Mouse (Mus musculus) intestine, embryonic 14.5 days (tissue): ENCODE data around the gene Dnajc12. TPM values are rescaled to one million over a fixed set of nuclear protein-coding genes. Genes with fewer than 3 reads are reported as not detected.
A peak's percentile ranks its signal among the peaks of the same experiment; 100 is the strongest.

ENCODE experiments used
- ATAC-seq: fragments of 200-750 bp; cut with Nextera tagmentation; replicated peaks from 2 replicates; pipeline ENCODE4 v1.8.0; 2017; ENCODE audit warnings: low read depth, moderate number of reproducible peaks, moderate TSS enrichment, moderate library complexity; ENCODE audit not compliant: low FRiP score, low TSS enrichment
- DNase-seq: peaks from one replicate; pipeline ENCODE4 v3.0.0-alpha.2; 2018; ENCODE audit warnings: low spot score
- H3K27ac ChIP-seq: fragments of 300-500 bp; sonication (generic); 2 replicates; pipeline ENCODE4 v1.5.1; 2014; ENCODE audit warnings: low read depth, mild to moderate bottlenecking, control low read depth
- H3K27me3 ChIP-seq: fragments of 300-500 bp; sonication (generic); replicated peaks from 2 replicates; pipeline ENCODE4 v1.6.1; 2014; ENCODE audit warnings: low read length, control low read depth; ENCODE audit not compliant: control insufficient read depth, insufficient read depth
- H3K36me3 ChIP-seq: fragments of 300-500 bp; sonication (generic); 2 replicates; pipeline ENCODE4 v1.6.1; 2014; ENCODE audit warnings: low read length, control low read depth; ENCODE audit not compliant: control insufficient read depth, insufficient read depth
- H3K4me1 ChIP-seq: fragments of 300-500 bp; sonication (generic); replicated peaks from 2 replicates; pipeline ENCODE4 v1.6.1; 2014; ENCODE audit warnings: low read length, control low read depth, mixed read lengths; ENCODE audit not compliant: control insufficient read depth, insufficient read depth
- H3K4me2 ChIP-seq: fragments of 300-500 bp; sonication (generic); 2 replicates; pipeline ENCODE4 v1.6.1; 2014; ENCODE audit warnings: low read length
- H3K4me3 ChIP-seq: fragments of 300-500 bp; sonication (generic); 2 replicates; pipeline ENCODE4 v1.5.1; 2014; ENCODE audit warnings: low read depth, low read length, control low read depth, mixed read lengths
- H3K9ac ChIP-seq: fragments of 300-500 bp; sonication (generic); 2 replicates; pipeline ENCODE4 v1.6.1; 2014; ENCODE audit warnings: mild to moderate bottlenecking, low read length
- H3K9me3 ChIP-seq: fragments of 300-500 bp; sonication (generic); 2 replicates; pipeline ENCODE4 v1.6.1; 2016; ENCODE audit warnings: low read length, control low read depth; ENCODE audit not compliant: control insufficient read depth
- WGBS: fragments of 180-500 bp; shearing (Covaris S2); extraction: QIAGEN DNeasy Blood & Tissue Kit; methylation state at CpG from one replicate; pipeline ENCODE4 v1.1.7; 2014; 5-methylcytosine and 5-hydroxymethylcytosine counted together
- polyA plus RNA-seq: library from polyadenylated mRNA; unstranded; fragments of >200 nt; fragmentation: Nextera tagmentation; extraction: Ambion mirVana; gene quantifications from 2 replicates; pipeline ENCODE4 v1.2.1, GENCODE M21; 2014

Dnajc12 gene
- polyA plus RNA-seq, 1 experiment from 2014 or later = 8.3 TPM

DNA sequence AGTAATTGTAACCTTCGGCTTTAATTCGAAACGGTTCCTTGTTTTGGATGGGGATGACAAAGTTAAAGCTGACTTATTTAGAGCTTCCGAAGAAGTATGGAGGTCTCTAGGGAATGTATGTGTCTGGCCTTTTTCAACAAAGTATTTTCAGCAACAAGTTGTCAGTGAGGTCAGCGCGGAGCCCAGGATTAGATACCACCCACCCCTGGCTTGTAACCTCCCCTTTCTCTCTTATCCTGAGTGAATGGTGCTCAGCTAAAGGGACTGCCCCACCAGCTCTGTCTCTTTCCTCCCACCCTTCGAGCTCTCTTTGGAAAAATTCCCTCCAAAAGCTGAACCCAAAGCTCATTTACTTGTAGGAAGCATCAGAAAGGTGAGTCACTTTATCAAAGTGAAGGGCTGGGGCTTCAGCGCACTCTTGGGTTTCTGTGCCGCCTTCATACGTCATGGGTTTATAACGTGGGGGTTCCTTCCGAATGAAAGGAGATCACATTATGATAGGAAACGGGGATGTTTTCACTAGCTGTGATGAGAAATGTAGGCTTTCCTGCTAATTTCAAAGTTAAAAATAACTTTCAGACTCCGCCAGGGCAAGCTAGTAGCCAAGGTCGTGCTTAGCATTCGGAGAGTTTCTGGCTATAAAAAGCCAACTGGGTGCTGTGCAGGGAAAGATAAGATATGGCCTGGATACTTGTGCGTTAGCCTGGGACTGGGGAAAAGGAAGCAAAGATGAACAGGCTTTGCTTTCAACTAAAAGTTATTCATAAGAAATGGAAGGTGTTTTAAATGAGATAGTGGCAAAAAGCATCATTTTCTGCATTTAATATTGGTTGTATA is 75.3 kb downstream of the Dnajc12 start:
- Histone ChIP-seq H3K9ac (no peak overlapping the region), H3K4me1 (peaks cover 5% of the 10 kb centered on the region; the same call in 1 of the 2 replicates), H3K9me3 (no peaks in the 10 kb centered on the region), H3K36me3 (no peaks in the 10 kb centered on the region), H3K27ac (peak overlapping the region; percentile 4; the same call in 1 of the 2 replicates), H3K4me2 (peak overlapping the region; percentile 43), H3K27me3 (no peaks in the 10 kb centered on the region), H3K4me3 (peak overlapping the region; percentile 20)
- DNase-seq = peak; percentile 56
- peak; percentile 55; the same call in 1 of the 2 replicates for ATAC-seq
- 26% methylated on average over 17 of the region's 17 CpGs for WGBS

Other genes starting within 250 kb of the Dnajc12 start
- not detected in 2 replicates for gene Mypn, start 178.5 kb upstream of the Dnajc12 start, polyA plus RNA-seq
- gene Herc4, start 138.6 kb upstream of the Dnajc12 start, polyA plus RNA-seq = 39.8 and 46.2 TPM in 2 replicates
- gene Sirt1, start 739 bp upstream of the Dnajc12 start, polyA plus RNA-seq = 6.8 and 6.9 TPM in 2 replicates
- gene Gm7075, start 39.3 kb downstream of the Dnajc12 start, polyA plus RNA-seq = not detected in 2 replicates
- 1.5 and 1.7 TPM in 2 replicates for gene Ctnna3, start 47.7 kb downstream of the Dnajc12 start, polyA plus RNA-seq